Mouse (Mus musculus): ENCODE data around the gene Gm5485.

The Gm5485 gene

DNA sequence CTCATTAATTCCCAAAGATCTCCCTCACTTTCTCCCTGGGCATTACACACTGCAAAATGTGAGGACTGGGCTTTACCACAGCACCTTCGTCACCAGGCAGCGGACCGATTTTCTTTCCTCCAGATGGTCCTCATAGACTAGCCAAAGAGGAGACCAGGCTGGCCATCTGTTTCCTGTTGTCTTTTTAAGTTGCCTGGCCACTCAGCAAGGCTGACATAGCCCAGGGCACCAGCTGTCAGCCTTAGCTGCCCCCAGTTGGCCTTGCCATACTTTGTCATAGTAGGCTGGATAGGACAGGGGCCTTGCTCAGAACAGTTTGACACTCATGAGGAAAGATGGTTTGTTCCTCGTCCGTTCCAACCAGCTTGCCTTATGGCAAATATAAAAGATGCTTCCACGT is 39.8 kb downstream of the Gm5485 start:
- no peak for DNase-seq (ENCODE audit: low spot score)

DNA sequence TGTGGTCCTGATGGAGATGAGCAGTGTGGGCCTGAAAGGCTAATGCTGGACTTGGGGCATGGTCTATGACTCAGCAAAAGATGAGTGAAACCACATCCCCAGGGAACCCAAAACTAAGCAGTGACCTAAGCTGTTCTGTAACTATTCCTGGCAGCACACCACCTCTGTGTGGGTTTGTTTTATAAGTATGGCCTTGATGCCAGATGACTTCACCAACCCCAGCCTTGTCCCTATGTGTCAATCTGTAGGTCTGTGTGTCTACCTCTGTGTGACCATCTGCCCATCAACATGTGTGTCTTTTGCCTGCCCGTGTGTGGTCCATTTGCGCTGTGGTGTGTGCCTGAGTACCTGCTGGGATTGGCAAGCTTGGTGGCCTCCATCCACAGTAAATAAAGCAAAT is 44.1 kb downstream of the Gm5485 start:
- no peak for DNase-seq (ENCODE audit: low spot score)

DNA sequence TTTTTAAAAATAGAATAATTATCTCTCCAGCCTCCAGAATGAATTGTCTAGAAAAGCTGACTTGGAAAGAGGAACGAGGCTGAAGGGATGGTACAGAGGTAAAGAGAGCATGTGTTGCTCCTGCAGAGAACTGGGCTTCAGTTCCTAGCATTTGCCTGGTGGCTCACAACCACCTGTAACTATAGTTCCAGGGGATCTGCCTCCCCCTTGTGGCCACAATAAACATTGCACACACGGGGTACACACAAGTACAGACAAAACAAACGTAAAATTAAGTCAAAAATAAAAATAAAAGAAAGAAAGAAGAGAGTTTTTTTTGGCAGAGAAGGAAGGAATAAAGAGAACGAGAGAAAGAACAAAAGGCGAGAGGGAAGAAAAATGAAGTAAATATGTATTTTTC is 45.4 kb downstream of the Gm5485 start:
- DNase-seq (ENCODE audit: low spot score) = no peak

DNA sequence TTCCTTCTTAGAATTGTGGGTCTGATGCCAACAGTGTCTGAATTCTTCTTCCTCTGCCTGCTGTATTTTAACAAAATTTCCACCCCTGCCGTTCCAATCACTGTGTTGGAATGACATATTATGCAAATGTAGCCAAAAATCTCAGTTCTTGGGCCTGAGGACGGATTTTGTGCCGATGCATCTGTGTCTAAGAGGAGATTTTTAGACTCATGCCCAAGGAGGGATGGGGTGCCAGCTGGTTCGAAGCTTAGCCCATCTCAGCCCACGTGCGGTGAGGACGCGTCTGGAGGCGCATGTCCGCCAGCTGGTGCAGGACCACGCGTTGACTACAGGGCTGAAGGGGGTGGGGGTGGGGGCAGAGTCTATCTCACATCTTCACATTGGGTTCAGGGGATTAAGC is 51.3 kb downstream of the Gm5485 start:
- no peak for DNase-seq (ENCODE audit: low spot score)

DNA sequence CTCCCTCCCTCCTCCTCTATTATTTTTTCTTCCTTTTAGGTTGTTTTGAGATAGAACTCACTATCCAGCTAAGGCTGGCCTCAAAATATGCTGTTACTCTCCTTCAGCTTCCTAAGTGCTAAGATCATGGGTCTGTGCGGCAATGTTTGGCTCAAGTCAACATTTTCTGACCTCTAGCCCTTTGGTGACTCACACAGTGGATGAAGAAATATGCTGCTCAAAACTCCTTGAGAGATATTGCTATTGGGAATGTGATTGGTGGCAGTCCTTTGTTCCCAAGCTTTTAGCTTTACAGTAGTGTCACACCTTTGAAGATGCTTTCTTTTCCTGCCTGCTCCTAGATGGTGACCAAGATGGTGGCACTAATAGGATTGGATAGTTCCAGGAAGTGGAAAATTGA is 55.8 kb downstream of the Gm5485 start:
- DNase-seq (ENCODE audit: low spot score) = no peak

DNA sequence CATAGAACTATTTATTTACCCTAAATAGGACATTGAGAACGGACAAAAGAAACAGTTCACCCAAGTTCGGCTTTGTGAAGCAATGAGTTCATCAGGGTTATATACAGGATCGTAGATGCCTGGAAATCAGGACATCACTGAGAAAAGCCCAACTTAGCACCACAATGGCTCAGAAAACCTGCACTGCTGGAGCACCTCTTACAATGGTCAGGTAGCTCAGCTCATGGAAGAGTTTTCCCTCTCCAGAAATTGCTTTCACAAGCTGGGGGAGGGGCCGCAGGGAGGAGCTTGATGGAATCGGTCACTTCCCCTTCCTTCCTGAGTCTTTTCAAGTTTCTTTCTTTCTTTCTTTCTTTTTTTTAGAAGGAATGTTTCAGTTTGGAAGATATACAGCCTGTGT is 56.5 kb downstream of the Gm5485 start:
- DNase-seq (ENCODE audit: low spot score) = no peak

All from ovary, postnatal 14 days (tissue).